ENCODE assay signal across 9 mouse cellular contexts in genomic region chr10:9675550-9676417, GRCm38 (mm10). TPM values are rescaled to one million over a fixed set of nuclear protein-coding genes. Genes with fewer than 3 reads are reported as not detected.
DNase-seq lines count a peak whose midpoint lies in the region; ATAC-seq and TF ChIP-seq lines count a peak whose summit lies in the region.
"Had no signal": no experiment of that assay in that cellular context is flagged by ENCODE, and none has a peak within 500 bp of the region (broad histone marks: within the 10 kb centered on the region; RNA-seq: fewer than 3 reads in every experiment).

No protein-coding gene starts in this region.

- no peaks in the 10 kb centered on the region for H3K36me3 ChIP-seq in forebrain, embryonic 10.5 days (replicated peaks)
- no peaks in the 10 kb centered on the region for H3K36me3 ChIP-seq in hindbrain, postnatal 0 days (ENCODE audit: insufficient read depth, low read length)
- H3K36me3 ChIP-seq: G1E had no signal

- peak; percentile 46 for ATAC-seq in hindbrain, postnatal 0 days
- ATAC-seq in monocyte, adult 5-6 weeks (replicated peaks; ENCODE audit: insufficient number of reproducible peaks, low FRiP score, low TSS enrichment, poor library complexity, severe bottlenecking): no peak

- no peak for TF ChIP-seq CTCF in hindbrain, postnatal 0 days (IDR thresholded peaks at IDR 0.05; ENCODE audit: low read depth)

- intact Hi-C loops in gastrocnemius, postnatal 36 days (cut with DNase I): loop anchor here (1.0 to 5.0 kb wide), 2 partner anchors 98 to 623 kb away; no protein-coding TSS in a partner anchor

- H3K4me1 ChIP-seq in forebrain, embryonic 10.5 days: peaks cover 56% of the 10 kb centered on the region
- H3K4me1 ChIP-seq in hindbrain, postnatal 0 days (ENCODE audit: insufficient read depth, low read length): peaks cover 5% of the 10 kb centered on the region

- no peaks in the 10 kb centered on the region for H3K9me3 ChIP-seq in forebrain, embryonic 10.5 days
- H3K9me3 ChIP-seq in hindbrain, postnatal 0 days (ENCODE audit: low read length): no peaks in the 10 kb centered on the region

- peak overlapping the region; percentile 51 for H3K9ac ChIP-seq in hindbrain, postnatal 0 days (replicated peaks; ENCODE audit: low read length)

- H3K4me3 ChIP-seq in forebrain, embryonic 10.5 days: peak overlapping the region; percentile 65
- H3K4me3 ChIP-seq in hindbrain, postnatal 0 days (ENCODE audit: low read length): peak overlapping the region; percentile 73

- peaks cover 62% of the 10 kb centered on the region for H3K27me3 ChIP-seq in forebrain, embryonic 10.5 days (ENCODE audit: poor library complexity, severe bottlenecking)
- no peaks in the 10 kb centered on the region for H3K27me3 ChIP-seq in hindbrain, postnatal 0 days (ENCODE audit: insufficient read depth, low read length)

- H3K27ac ChIP-seq in forebrain, embryonic 10.5 days: peak overlapping the region; percentile 86
- peak overlapping the region; percentile 51; the same call in 1 of the 2 replicates for H3K27ac ChIP-seq in hindbrain, postnatal 0 days

- peak; percentile 16 for DNase-seq in gastrocnemius, postnatal 10 days
- DNase-seq in gastrocnemius, postnatal 36 days: no peak
- DNase-seq in MN1 (ENCODE audit: low spot score): peak; percentile 46
- DNase-seq in forebrain, embryonic 10.5 days (ENCODE audit: extremely low spot score, low spot score): peak; percentile 58
- peak; percentile 48 for DNase-seq in hindbrain, postnatal 0 days (ENCODE audit: low spot score)
- DNase-seq in mesoderm, embryonic 11.5 days (ENCODE audit: low read depth, low spot score): peak; percentile 28
- DNase-seq in spleen, postnatal 4 days (ENCODE audit: low spot score in 2 of 2): no peak

- peak overlapping the region; percentile 97 for H3K4me2 ChIP-seq in hindbrain, postnatal 0 days (ENCODE audit: low read depth, low read length)

- WGBS in forebrain, embryonic 10.5 days: under 1% methylated on average over 36 of the region's 36 CpGs
- WGBS in hindbrain, postnatal 0 days: 4% methylated on average over 36 of the region's 36 CpGs

RNA-seq across cellular contexts. Expression of gene Samd5, which starts 0.8 kb away (rescaled TPM):
- 1 to 10 TPM; 2.3 to 3.5 TPM for total RNA-seq in gastrocnemius, postnatal 10 days (2021)
- 1 to 10 TPM; 1.6 to 1.7 TPM for total RNA-seq in gastrocnemius, postnatal 36 days (2021)
- polyA plus RNA-seq in forebrain, embryonic 10.5 days (2016; fragmentation: Nextera tagmentation; extraction: Ambion mirVana): 4.6 and 4.7 TPM in 2 replicates
- total RNA-seq in hindbrain, postnatal 0 days (2014; rRNA removed): 6.5 and 7.9 TPM in 2 replicates
- 2.9 and 3.2 TPM in 2 replicates for polyA plus RNA-seq in hindbrain, postnatal 0 days (2015; fragmentation: Nextera tagmentation; extraction: Ambion mirVana)
- not detected in 3 replicates for total RNA-seq in monocyte, adult 5-6 weeks (2017)
- polyA plus RNA-seq: G1E had no signal

Comparison
In these comparisons a context has a peak if more than half of its experiments do, and no peak if none do; other contexts are left out.
1. DNase-seq: peak in gastrocnemius, postnatal 10 days (single experiment), MN1 (single experiment), forebrain, embryonic 10.5 days (single experiment), hindbrain, postnatal 0 days (single experiment) and mesoderm, embryonic 11.5 days (single experiment); none in gastrocnemius, postnatal 36 days (0 of 2) and spleen, postnatal 4 days (0 of 2).